Mouse (Mus musculus) limb, embryonic 11.5 days (tissue): ENCODE data around the gene Net1. TPM values are rescaled to one million over a fixed set of nuclear protein-coding genes. Genes with fewer than 3 reads are reported as not detected.

Source experiments
- ATAC-seq: fragments of 200-750 bp; cut with Nextera tagmentation; 2 replicates; pipeline ENCODE4 v1.8.0; 2017; ENCODE audit warnings: low read depth; ENCODE audit not compliant: insufficient number of reproducible peaks, low FRiP score, low TSS enrichment
- DNase-seq: peaks from one replicate; pipeline ENCODE4 v3.0.0-alpha.2; 2015; ENCODE audit warnings: low spot score
- H3K27ac ChIP-seq: fragments of 300-500 bp; sonication (generic); replicated peaks from 2 replicates; pipeline ENCODE4 v1.5.1; 2014; ENCODE audit warnings: low read depth, mild to moderate bottlenecking, low read length
- H3K27me3 ChIP-seq: fragments of 300-500 bp; sonication (generic); 2 replicates; pipeline ENCODE4 v1.6.1; 2014; ENCODE audit warnings: mild to moderate bottlenecking, low read length, mixed read lengths; ENCODE audit not compliant: control insufficient read depth, insufficient read depth
- H3K36me3 ChIP-seq: fragments of 300-500 bp; sonication (generic); 2 replicates; pipeline ENCODE4 v1.6.1; 2014; ENCODE audit warnings: mild to moderate bottlenecking, low read length, moderate library complexity, mixed read lengths; ENCODE audit not compliant: control insufficient read depth, insufficient read depth
- H3K4me1 ChIP-seq: fragments of 300-500 bp; sonication (generic); 2 replicates; pipeline ENCODE4 v1.6.1; 2014; ENCODE audit warnings: low read length, mixed read lengths; ENCODE audit not compliant: control insufficient read depth, insufficient read depth
- H3K4me2 ChIP-seq: fragments of 300-500 bp; sonication (generic); 2 replicates; pipeline ENCODE4 v1.6.1; 2014; ENCODE audit warnings: low read depth, mild to moderate bottlenecking, moderate library complexity; ENCODE audit not compliant: severe bottlenecking
- H3K4me3 ChIP-seq: fragments of 300-500 bp; sonication (generic); 2 replicates; pipeline ENCODE4 v1.5.1; 2014; ENCODE audit warnings: low read depth, low read length
- H3K9ac ChIP-seq: fragments of 300-500 bp; sonication (generic); 2 replicates; pipeline ENCODE4 v1.6.1; 2014; ENCODE audit warnings: mild to moderate bottlenecking, low read length
- H3K9me3 ChIP-seq: fragments of 300-500 bp; sonication (generic); 2 replicates; pipeline ENCODE4 v1.6.1; 2016; ENCODE audit warnings: low read length; ENCODE audit not compliant: control insufficient read depth
- WGBS: fragments of 180-500 bp; shearing (Covaris S2); extraction: QIAGEN DNeasy Blood & Tissue Kit; methylation state at CpG from one replicate; pipeline ENCODE4 v1.1.7; 2014; 5-methylcytosine and 5-hydroxymethylcytosine counted together
- polyA plus RNA-seq: library from polyadenylated mRNA; unstranded; fragments of >200 nt; fragmentation: Nextera tagmentation; extraction: Ambion mirVana; gene quantifications from 2 replicates; pipeline ENCODE4 v1.2.1, GENCODE M21; 2014

The Net1 gene
- polyA plus RNA-seq, 1 experiment from 2014 or later, result 95.9 TPM

DNA sequence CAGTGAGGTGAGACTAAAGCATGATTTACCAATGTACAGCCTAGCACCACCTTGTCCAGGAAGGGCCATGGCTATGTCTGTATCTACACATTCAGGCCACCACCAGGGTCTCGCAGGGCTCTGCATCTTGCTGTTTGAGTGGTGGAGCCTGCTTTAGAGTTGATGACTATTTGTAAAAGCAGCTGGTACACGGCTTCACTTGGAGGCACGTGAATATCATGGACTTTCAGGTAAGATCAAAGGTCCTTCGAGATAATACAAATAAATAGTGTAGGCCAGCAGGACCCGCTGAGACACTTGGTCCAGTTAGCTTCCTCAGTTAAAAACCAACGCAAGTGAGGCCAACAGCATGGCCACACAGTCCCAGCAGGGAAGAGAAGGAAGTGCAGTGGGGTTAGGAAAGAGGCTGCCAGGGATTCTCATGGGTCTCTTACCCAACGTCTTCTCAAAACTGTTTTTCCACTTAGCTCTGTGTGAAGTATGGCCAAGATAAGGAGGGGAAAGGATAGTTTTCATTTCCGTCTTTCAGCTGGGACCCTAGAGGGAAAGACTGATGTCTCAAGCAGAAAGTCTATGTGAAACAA lies 22.5 kb downstream of the Net1 start:
- H3K4me3 ChIP-seq, result no peak overlapping the region
- no peaks in the 10 kb centered on the region for H3K4me1 ChIP-seq
- no peaks in the 10 kb centered on the region for H3K9me3 ChIP-seq
- no peak overlapping the region for H3K4me2 ChIP-seq
- no peak for ATAC-seq
- no peak for DNase-seq
- no peaks in the 10 kb centered on the region for H3K36me3 ChIP-seq
- H3K9ac ChIP-seq, result no peak overlapping the region
- whole genome bisulfite sequencing, result 85% methylated on average over 8 of the region's 8 CpGs
- H3K27me3 ChIP-seq, result no peaks in the 10 kb centered on the region
- H3K27ac ChIP-seq, result no peak overlapping the region

GRCm38 (mm10) chr13:3894549-3894948 lies 23.5 kb downstream of the Net1 start:
- H3K9me3 ChIP-seq, result no peaks in the 10 kb centered on the region
- H3K4me2 ChIP-seq, result no peak overlapping the region
- no peak overlapping the region for H3K4me3 ChIP-seq
- H3K27me3 ChIP-seq, result no peaks in the 10 kb centered on the region
- ATAC-seq (no peak), DNase-seq (no peak)
- H3K9ac ChIP-seq, result no peak overlapping the region
- 74% methylated on average over 8 of the region's 8 CpGs for WGBS
- H3K36me3 ChIP-seq, result no peaks in the 10 kb centered on the region
- no peak overlapping the region for H3K27ac ChIP-seq
- 0 out of 2 replicates have a peak, but pooled peaks cover 3% of the 10 kb centered on the region for H3K4me1 ChIP-seq

DNA sequence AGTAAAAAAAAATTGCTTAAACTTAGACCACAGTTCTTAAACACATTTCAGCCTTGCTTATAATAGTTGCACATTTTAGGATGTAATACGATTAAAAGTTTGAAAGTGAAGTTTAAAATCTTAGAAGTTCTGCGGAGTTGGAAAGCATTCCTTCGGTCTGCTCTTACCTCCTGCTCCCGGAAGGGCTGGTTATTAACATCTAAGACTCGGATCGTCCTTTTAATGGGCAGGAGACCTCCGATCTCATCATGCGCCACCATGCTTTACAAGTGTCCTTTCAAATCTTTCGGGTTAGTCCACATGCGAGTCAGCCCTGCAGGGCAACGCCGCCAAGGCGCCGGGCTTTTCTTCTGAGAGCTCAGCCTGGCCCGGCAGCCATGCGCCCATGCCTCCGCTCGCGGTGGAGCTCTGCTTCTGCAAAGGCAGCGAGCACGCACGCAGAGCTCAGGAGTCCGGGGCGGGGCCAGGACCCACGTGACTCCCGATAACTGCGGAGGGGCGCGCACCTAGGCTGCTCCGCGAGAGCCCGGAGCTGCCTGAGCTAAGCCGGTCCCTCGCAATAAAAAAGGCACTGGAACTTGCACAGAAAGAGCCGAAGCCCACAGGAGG lies 24.8 kb downstream of the Net1 start:
- H3K4me3 ChIP-seq, result peak overlapping the region; percentile 52
- peak overlapping the region; percentile 37; the same call in 1 of the 2 replicates for H3K4me2 ChIP-seq
- peak; percentile 96 for ATAC-seq
- DNase-seq, result peak; percentile 95
- no peaks in the 10 kb centered on the region for H3K9me3 ChIP-seq
- H3K9ac ChIP-seq, result peak overlapping the region; percentile 74
- 0 out of 2 replicates have a peak, but pooled peaks cover 3% of the 10 kb centered on the region for H3K4me1 ChIP-seq
- H3K36me3 ChIP-seq, result peaks cover 5% of the 10 kb centered on the region; the same call in 1 of the 2 replicates
- no peak overlapping the region; the same call in 1 of the 2 replicates for H3K27ac ChIP-seq
- H3K27me3 ChIP-seq, result no peaks in the 10 kb centered on the region
- WGBS, result under 1% methylated on average over 35 of the region's 35 CpGs

DNA sequence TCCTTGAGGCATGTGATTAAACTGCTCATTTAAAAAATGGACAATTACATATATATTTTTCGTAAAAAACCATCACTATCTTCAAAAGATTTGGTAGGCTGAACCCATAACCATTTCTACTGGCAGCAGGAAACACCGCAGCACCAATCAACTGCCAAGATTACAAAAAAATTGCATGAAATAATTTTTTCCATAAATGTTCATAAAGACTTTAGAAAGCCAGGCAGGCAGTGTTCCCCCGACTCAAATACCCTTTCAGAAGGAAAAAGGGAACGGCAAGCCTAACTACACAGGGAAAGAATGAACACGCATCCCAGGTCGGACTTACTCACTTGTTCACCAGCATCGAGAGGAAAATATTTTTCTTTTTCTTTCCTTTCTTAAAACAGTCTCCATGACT lies 25.4 kb downstream of the Net1 start:
- no peak for DNase-seq

DNA sequence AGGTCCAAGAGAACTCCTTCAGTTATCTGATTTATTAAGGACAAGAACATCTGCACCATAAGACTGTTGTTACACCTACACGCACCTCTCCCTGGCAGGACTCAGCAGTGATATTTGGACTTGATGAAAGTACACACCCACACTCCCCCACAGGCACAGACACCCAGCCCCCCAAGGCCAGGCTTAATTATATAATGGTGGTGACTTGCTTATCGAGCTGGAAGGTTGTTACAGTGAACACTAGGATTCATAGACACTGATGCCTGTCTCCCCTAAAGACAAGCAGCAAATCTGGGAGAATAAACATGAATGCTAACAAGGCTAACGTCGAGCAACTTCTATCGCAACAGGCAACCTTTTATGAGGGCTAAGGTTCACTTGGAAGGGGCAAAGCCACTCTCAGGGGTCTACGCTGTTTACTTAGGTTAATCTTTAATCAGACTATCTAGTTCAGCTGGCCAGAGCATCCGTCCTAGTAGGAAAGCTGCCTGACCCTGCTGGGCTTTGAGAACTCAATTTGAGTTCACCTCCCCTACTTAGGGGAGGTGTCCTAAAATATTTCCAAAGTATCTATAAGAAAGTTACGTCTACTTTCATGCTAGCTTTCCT lies 26.4 kb downstream of the Net1 start:
- ATAC-seq, result no peak
- no peak overlapping the region for H3K27ac ChIP-seq
- H3K4me2 ChIP-seq, result peak overlapping the region; percentile 37
- DNase-seq, result no peak
- H3K9ac ChIP-seq, result peak overlapping the region; percentile 22; the same call in 1 of the 2 replicates
- 46% methylated on average over 8 of the region's 8 CpGs for WGBS
- H3K4me3 ChIP-seq, result peak overlapping the region; percentile 52
- 0 out of 2 replicates have a peak, but pooled peaks cover 3% of the 10 kb centered on the region for H3K4me1 ChIP-seq
- no peaks in the 10 kb centered on the region for H3K9me3 ChIP-seq
- peaks cover 19% of the 10 kb centered on the region for H3K36me3 ChIP-seq
- H3K27me3 ChIP-seq, result no peaks in the 10 kb centered on the region

More for the DNA sequence above, 25.4 kb downstream of the Net1 start:
- H3K27me3 ChIP-seq, result no peaks in the 10 kb centered on the region
- H3K36me3 ChIP-seq, result peaks cover 11% of the 10 kb centered on the region
- H3K9ac ChIP-seq, result peak overlapping the region; percentile 52; the same call in 1 of the 2 replicates
- H3K4me3 ChIP-seq, result peak overlapping the region; percentile 52
- 0 out of 2 replicates have a peak, but pooled peaks cover 3% of the 10 kb centered on the region for H3K4me1 ChIP-seq
- WGBS, result 21% methylated on average over 7 of the region's 7 CpGs
- H3K27ac ChIP-seq, result no peak overlapping the region
- peak overlapping the region; percentile 37 for H3K4me2 ChIP-seq
- no peaks in the 10 kb centered on the region for H3K9me3 ChIP-seq
- no peak for ATAC-seq

DNA sequence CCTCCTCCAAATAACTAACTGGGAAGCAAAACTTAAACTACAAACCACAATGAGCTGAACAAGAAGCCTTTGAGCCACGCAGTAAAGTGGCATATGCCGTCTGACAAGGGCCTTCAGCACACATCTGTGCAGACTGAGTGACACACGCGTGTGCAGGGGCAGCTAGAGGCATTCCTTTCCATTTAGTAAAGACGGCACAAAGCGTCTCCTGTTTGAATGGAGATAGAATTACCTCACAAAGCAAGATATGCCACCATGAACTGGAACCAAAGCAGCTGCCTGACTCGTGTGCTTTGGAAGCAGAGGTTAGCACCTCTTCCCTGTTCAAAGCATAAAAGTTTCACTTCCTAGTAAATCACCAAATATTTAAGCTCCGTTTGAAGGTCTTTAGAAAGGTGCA lies 28.0 kb downstream of the Net1 start:
- Histone ChIP-seq H3K27ac (no peak overlapping the region), H3K36me3 (peaks cover 21% of the 10 kb centered on the region), H3K9me3 (no peaks in the 10 kb centered on the region), H3K9ac (no peak overlapping the region), H3K27me3 (no peaks in the 10 kb centered on the region), H3K4me3 (no peak overlapping the region), H3K4me1 (0 out of 2 replicates have a peak, but pooled peaks cover 3% of the 10 kb centered on the region), H3K4me2 (no peak overlapping the region)
- no peak for DNase-seq
- no peak for ATAC-seq
- 53% methylated on average over 8 of the region's 8 CpGs for WGBS

GRCm38 (mm10) chr13:3889111-3889510 lies 28.9 kb downstream of the Net1 start:
- Histone ChIP-seq H3K36me3 (peaks cover 21% of the 10 kb centered on the region), H3K27me3 (no peaks in the 10 kb centered on the region), H3K4me2 (no peak overlapping the region), H3K4me3 (no peak overlapping the region), H3K27ac (no peak overlapping the region), H3K9ac (no peak overlapping the region), H3K9me3 (no peaks in the 10 kb centered on the region), H3K4me1 (0 out of 2 replicates have a peak, but pooled peaks cover 3% of the 10 kb centered on the region)
- 93% methylated on average over 3 of the region's 3 CpGs for WGBS
- DNase-seq (no peak), ATAC-seq (no peak)

DNA sequence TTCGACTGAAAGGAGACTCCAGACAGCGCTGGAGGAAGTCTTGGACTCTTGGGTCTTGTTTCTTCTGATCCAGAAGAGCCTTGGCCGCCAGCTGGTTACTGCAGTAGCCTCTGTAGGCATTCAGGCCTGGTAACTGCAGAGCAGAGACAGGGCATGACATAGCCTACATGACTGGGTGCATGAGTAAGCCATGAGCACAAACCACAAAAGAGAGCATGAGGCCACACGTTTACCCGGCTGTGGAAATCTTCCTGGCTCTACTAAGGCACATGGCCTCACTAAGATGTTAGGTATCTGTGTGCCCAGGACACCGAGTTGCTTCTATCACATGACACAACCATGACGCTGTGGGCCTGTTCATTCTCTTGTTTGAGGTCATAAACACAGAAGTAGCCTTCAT lies 31.4 kb downstream of the Net1 start:
- ATAC-seq, result no peak
- Histone ChIP-seq H3K4me1 (0 out of 2 replicates have a peak, but pooled peaks cover 3% of the 10 kb centered on the region), H3K27ac (no peak overlapping the region), H3K9ac (no peak overlapping the region), H3K27me3 (no peaks in the 10 kb centered on the region), H3K36me3 (peaks cover 27% of the 10 kb centered on the region), H3K4me2 (no peak overlapping the region), H3K9me3 (no peaks in the 10 kb centered on the region), H3K4me3 (no peak overlapping the region)
- no peak for DNase-seq
- 93% methylated on average over 7 of the region's 7 CpGs for WGBS
